Mouse (Mus musculus): ENCODE data around the gene Palld. TPM values are rescaled to one million over a fixed set of nuclear protein-coding genes. Genes with fewer than 3 reads are reported as not detected.

The Palld gene
- polyA plus RNA-seq, 1 experiment from 2014 or later, result 83.1 TPM

GRCm38 (mm10) chr8:61632331-61632730, 270.2 kb downstream of the Palld start:
- Histone ChIP-seq H3K27ac (ENCODE audit: low read length) (no peak overlapping the region), H3K4me2 (ENCODE audit: low read depth, low read length) (no peak overlapping the region), H3K9me3 (replicated peaks; ENCODE audit: control insufficient read depth, low read length) (no peaks in the 10 kb centered on the region), H3K4me1 (ENCODE audit: control insufficient read depth, insufficient read depth, low read length) (no peaks in the 10 kb centered on the region), H3K36me3 (ENCODE audit: control insufficient read depth, insufficient read depth, low read length) (no peaks in the 10 kb centered on the region), H3K27me3 (ENCODE audit: control insufficient read depth, insufficient read depth, low read length) (no peaks in the 10 kb centered on the region), H3K4me3 (replicated peaks; ENCODE audit: low read length) (no peak overlapping the region), H3K9ac (ENCODE audit: low read length) (no peak overlapping the region)
- 57% methylated on average over 2 of the region's 2 CpGs for WGBS
- no peak for ATAC-seq (ENCODE audit: insufficient read depth, low FRiP score)

DNA sequence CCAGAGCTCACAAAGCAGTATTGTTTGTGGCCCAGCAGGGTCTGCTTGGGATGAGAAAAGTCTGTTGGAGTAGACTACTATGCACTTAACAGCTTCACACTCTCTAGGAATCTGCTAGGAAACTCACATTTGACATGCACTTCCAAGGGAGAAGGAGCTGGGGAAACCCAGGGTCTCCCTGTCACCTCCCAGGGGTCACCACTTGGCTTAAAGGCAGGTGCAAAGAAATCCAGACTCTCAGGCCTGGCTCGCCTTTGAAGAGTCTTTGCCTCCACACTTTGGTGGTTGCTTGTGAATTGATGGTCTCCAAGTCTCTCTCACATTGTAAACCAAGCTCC, 272.9 kb downstream of the Palld start:
- Histone ChIP-seq H3K27ac (ENCODE audit: low read length) (no peak overlapping the region), H3K9me3 (replicated peaks; ENCODE audit: control insufficient read depth, low read length) (no peaks in the 10 kb centered on the region), H3K36me3 (ENCODE audit: control insufficient read depth, insufficient read depth, low read length) (no peaks in the 10 kb centered on the region), H3K4me3 (replicated peaks; ENCODE audit: low read length) (no peak overlapping the region), H3K4me1 (ENCODE audit: control insufficient read depth, insufficient read depth, low read length) (no peaks in the 10 kb centered on the region), H3K4me2 (ENCODE audit: low read depth, low read length) (no peak overlapping the region), H3K27me3 (ENCODE audit: control insufficient read depth, insufficient read depth, low read length) (no peaks in the 10 kb centered on the region), H3K9ac (ENCODE audit: low read length) (no peak overlapping the region)
- 71% methylated on average over 1 of the region's 1 CpGs for WGBS
- no peak for ATAC-seq (ENCODE audit: insufficient read depth, low FRiP score)

GRCm38 (mm10) chr8:61628938-61629630, 273.4 kb downstream of the Palld start:
- Histone ChIP-seq H3K27me3 (ENCODE audit: control insufficient read depth, insufficient read depth, low read length) (no peaks in the 10 kb centered on the region), H3K4me1 (ENCODE audit: control insufficient read depth, insufficient read depth, low read length) (peaks cover 2% of the 10 kb centered on the region), H3K9ac (ENCODE audit: low read length) (no peak overlapping the region), H3K9me3 (replicated peaks; ENCODE audit: control insufficient read depth, low read length) (no peaks in the 10 kb centered on the region), H3K27ac (ENCODE audit: low read length) (no peak overlapping the region), H3K4me3 (replicated peaks; ENCODE audit: low read length) (no peak overlapping the region), H3K4me2 (ENCODE audit: low read depth, low read length) (no peak overlapping the region), H3K36me3 (ENCODE audit: control insufficient read depth, insufficient read depth, low read length) (no peaks in the 10 kb centered on the region)
- 75% methylated on average over 3 of the region's 3 CpGs for WGBS
- no peak for ATAC-seq (ENCODE audit: insufficient read depth, low FRiP score)

- Histone ChIP-seq H3K4me2 (ENCODE audit: low read depth, low read length) (no peak overlapping the region), H3K36me3 (ENCODE audit: control insufficient read depth, insufficient read depth, low read length) (no peaks in the 10 kb centered on the region), H3K9me3 (replicated peaks; ENCODE audit: control insufficient read depth, low read length) (no peaks in the 10 kb centered on the region), H3K27ac (ENCODE audit: low read length) (no peak overlapping the region), H3K4me3 (replicated peaks; ENCODE audit: low read length) (no peak overlapping the region), H3K4me1 (ENCODE audit: control insufficient read depth, insufficient read depth, low read length) (peaks cover 10% of the 10 kb centered on the region), H3K27me3 (ENCODE audit: control insufficient read depth, insufficient read depth, low read length) (no peaks in the 10 kb centered on the region), H3K9ac (ENCODE audit: low read length) (no peak overlapping the region)
- no peak for ATAC-seq (ENCODE audit: insufficient read depth, low FRiP score)
- 82% methylated on average over 8 of the region's 8 CpGs for WGBS
Measured at GRCm38 (mm10) chr8:61626246-61626952, 276.1 kb downstream of the Palld start.

DNA sequence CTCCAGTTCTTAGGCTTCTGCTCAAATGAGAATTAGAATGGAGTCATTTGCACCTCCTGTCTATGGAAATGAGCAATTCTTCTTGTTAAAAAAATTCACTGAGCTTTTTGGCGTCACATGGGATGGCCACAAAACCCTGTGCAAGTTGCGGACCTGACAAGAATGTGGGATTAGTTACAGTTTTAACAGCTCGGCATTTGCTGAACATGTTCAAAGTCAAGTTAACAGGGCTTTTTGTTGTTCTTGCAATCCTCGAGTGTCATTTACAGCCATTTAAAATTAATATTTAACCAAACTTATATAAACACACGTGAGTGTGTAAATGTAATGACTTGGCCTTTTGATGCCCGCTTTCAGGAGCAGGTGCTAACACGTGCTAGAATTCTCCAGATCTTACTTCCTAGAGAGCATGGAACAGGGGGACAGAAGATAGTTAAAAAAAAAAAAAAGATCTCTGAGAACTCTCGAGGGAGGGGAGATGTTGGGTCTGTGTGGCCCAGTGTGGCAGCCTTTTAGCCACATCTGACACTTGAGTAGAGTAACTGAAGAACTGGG, 276.8 kb downstream of the Palld start:
- WGBS, result 53% methylated on average over 8 of the region's 8 CpGs
- Histone ChIP-seq H3K9me3 (replicated peaks; ENCODE audit: control insufficient read depth, low read length) (no peaks in the 10 kb centered on the region), H3K27me3 (ENCODE audit: control insufficient read depth, insufficient read depth, low read length) (no peaks in the 10 kb centered on the region), H3K36me3 (ENCODE audit: control insufficient read depth, insufficient read depth, low read length) (no peaks in the 10 kb centered on the region), H3K27ac (ENCODE audit: low read length) (no peak overlapping the region), H3K9ac (ENCODE audit: low read length) (no peak overlapping the region), H3K4me3 (replicated peaks; ENCODE audit: low read length) (no peak overlapping the region), H3K4me1 (ENCODE audit: control insufficient read depth, insufficient read depth, low read length) (peaks cover 10% of the 10 kb centered on the region), H3K4me2 (ENCODE audit: low read depth, low read length) (no peak overlapping the region)
- no peak for ATAC-seq (ENCODE audit: insufficient read depth, low FRiP score)

- Histone ChIP-seq H3K4me3 (replicated peaks; ENCODE audit: low read length) (no peak overlapping the region), H3K4me1 (ENCODE audit: control insufficient read depth, insufficient read depth, low read length) (peaks cover 10% of the 10 kb centered on the region), H3K27ac (ENCODE audit: low read length) (no peak overlapping the region), H3K9ac (ENCODE audit: low read length) (no peak overlapping the region; the same call in 1 of the 2 replicates), H3K4me2 (ENCODE audit: low read depth, low read length) (no peak overlapping the region), H3K36me3 (ENCODE audit: control insufficient read depth, insufficient read depth, low read length) (no peaks in the 10 kb centered on the region), H3K27me3 (ENCODE audit: control insufficient read depth, insufficient read depth, low read length) (no peaks in the 10 kb centered on the region), H3K9me3 (replicated peaks; ENCODE audit: control insufficient read depth, low read length) (no peaks in the 10 kb centered on the region)
- 51% methylated on average over 12 of the region's 12 CpGs for WGBS
- ATAC-seq (ENCODE audit: insufficient read depth, low FRiP score), result peak; percentile 36; the same call in 1 of the 2 replicates
Measured at GRCm38 (mm10) chr8:61623485-61624417, 278.7 kb downstream of the Palld start.

DNA sequence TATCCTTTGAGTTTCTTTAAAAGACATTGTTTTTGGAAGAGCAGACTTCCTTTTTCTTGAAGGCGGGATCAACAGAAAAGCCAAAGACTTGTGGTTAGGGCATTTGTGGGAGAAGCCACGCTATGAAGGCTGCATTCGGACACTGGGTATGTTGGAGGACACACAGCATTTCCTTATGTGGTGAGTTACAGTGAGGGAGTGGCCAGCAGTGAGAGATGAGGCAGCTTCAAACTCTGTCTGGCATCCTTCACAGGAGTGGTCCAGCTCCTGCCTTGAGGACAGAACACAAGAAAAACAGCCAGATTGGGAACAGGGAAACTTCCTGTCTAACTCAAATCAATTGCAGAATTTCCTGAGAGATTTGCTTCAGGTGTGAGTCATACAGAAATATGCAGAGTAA, 281.2 kb downstream of the Palld start:
- H3K36me3 ChIP-seq (ENCODE audit: control insufficient read depth, insufficient read depth, low read length), result no peaks in the 10 kb centered on the region
- WGBS, result 71% methylated on average over 3 of the region's 3 CpGs
- no peak overlapping the region for H3K9ac ChIP-seq (ENCODE audit: low read length)
- H3K4me2 ChIP-seq (ENCODE audit: low read depth, low read length), result no peak overlapping the region
- no peak; the same call in 1 of the 2 replicates for ATAC-seq (ENCODE audit: insufficient read depth, low FRiP score)
- no peak overlapping the region for H3K4me3 ChIP-seq (replicated peaks; ENCODE audit: low read length)
- no peaks in the 10 kb centered on the region for H3K9me3 ChIP-seq (replicated peaks; ENCODE audit: control insufficient read depth, low read length)
- H3K27ac ChIP-seq (ENCODE audit: low read length), result no peak overlapping the region
- H3K27me3 ChIP-seq (ENCODE audit: control insufficient read depth, insufficient read depth, low read length), result no peaks in the 10 kb centered on the region
- H3K4me1 ChIP-seq (ENCODE audit: control insufficient read depth, insufficient read depth, low read length), result peaks cover 10% of the 10 kb centered on the region

DNA sequence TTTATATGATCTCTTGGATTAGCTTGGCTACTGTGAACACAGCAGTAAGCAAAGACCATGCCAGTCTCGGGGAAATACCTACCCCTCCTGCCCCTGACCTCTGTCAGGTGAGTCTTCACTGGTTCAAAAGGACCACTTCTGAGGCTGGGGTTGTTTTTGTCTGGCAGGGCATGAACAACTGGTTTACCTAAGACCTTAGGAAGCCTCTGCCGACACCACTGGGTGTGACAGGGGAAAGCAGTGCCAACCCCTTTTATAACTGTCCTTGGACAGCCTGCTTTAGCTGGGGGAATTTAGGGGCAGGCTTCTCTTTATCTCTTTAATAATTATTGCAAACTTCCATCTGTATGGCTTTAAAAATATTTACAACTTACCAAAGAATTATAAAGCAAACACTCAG, 284.8 kb downstream of the Palld start:
- H3K27ac ChIP-seq (ENCODE audit: low read length), result no peak overlapping the region
- no peaks in the 10 kb centered on the region for H3K27me3 ChIP-seq (ENCODE audit: control insufficient read depth, insufficient read depth, low read length)
- 55% methylated on average over 2 of the region's 2 CpGs for WGBS
- H3K9ac ChIP-seq (ENCODE audit: low read length), result no peak overlapping the region
- H3K4me2 ChIP-seq (ENCODE audit: low read depth, low read length), result no peak overlapping the region
- no peak overlapping the region for H3K4me3 ChIP-seq (replicated peaks; ENCODE audit: low read length)
- H3K9me3 ChIP-seq (replicated peaks; ENCODE audit: control insufficient read depth, low read length), result no peaks in the 10 kb centered on the region
- no peak for ATAC-seq (ENCODE audit: insufficient read depth, low FRiP score)
- no peaks in the 10 kb centered on the region for H3K4me1 ChIP-seq (ENCODE audit: control insufficient read depth, insufficient read depth, low read length)
- no peaks in the 10 kb centered on the region for H3K36me3 ChIP-seq (ENCODE audit: control insufficient read depth, insufficient read depth, low read length)

All from stomach, embryonic 16.5 days (tissue).